Mouse (Mus musculus) neural tube, embryonic 13.5 days (tissue): ENCODE measurements around the gene Rab7. TPM values are rescaled to one million over a fixed set of nuclear protein-coding genes. Genes with fewer than 3 reads are reported as not detected.
"Not testable (repeated sequence)": the region's sequence is repeated elsewhere in the genome, so short reads cannot be mapped to it uniquely, and the experiment has no call there.

Experiments used
- ATAC-seq: fragments of 200-750 bp; cut with Nextera tagmentation; 2 replicates; pipeline ENCODE4 v1.8.0; 2017; ENCODE audit warnings: low read depth, mild to moderate bottlenecking, moderate TSS enrichment, moderate library complexity
- H3K27ac ChIP-seq: fragments of 300-500 bp; sonication (generic); replicated peaks from 2 replicates; pipeline ENCODE4 v1.5.1; 2015; ENCODE audit warnings: moderate library complexity, mild to moderate bottlenecking, inconsistent platforms
- H3K27me3 ChIP-seq: fragments of 300-500 bp; sonication (generic); 2 replicates; pipeline ENCODE4 v1.6.1; 2015; ENCODE audit warnings: mild to moderate bottlenecking, inconsistent platforms
- H3K36me3 ChIP-seq: fragments of 300-500 bp; sonication (generic); 2 replicates; pipeline ENCODE4 v1.6.1; 2015; ENCODE audit warnings: mild to moderate bottlenecking, inconsistent platforms
- H3K4me1 ChIP-seq: fragments of 300-500 bp; sonication (generic); replicated peaks from 2 replicates; pipeline ENCODE4 v1.6.1; 2015; ENCODE audit warnings: inconsistent platforms
- H3K4me2 ChIP-seq: fragments of 300-500 bp; sonication (generic); 2 replicates; pipeline ENCODE4 v1.6.1; 2015; ENCODE audit warnings: inconsistent platforms, mild to moderate bottlenecking, moderate library complexity
- H3K4me3 ChIP-seq: fragments of 300-500 bp; sonication (generic); 2 replicates; pipeline ENCODE4 v1.5.1; 2015; ENCODE audit warnings: mild to moderate bottlenecking, inconsistent platforms
- H3K9ac ChIP-seq: fragments of 300-500 bp; sonication (generic); 2 replicates; pipeline ENCODE4 v1.6.1; 2015; ENCODE audit warnings: moderate library complexity, mild to moderate bottlenecking, inconsistent platforms
- H3K9me3 ChIP-seq: fragments of 300-500 bp; sonication (generic); 2 replicates; pipeline ENCODE4 v1.6.1; 2016; ENCODE audit warnings: inconsistent platforms
- WGBS: fragments of 180-500 bp; shearing (Covaris S2); methylation state at CpG from one replicate; pipeline ENCODE4 v1.1.7; 2015; 5-methylcytosine and 5-hydroxymethylcytosine counted together
- polyA plus RNA-seq: library from polyadenylated mRNA; unstranded; fragments of >200 nt; fragmentation: Nextera tagmentation; extraction: Ambion mirVana; gene quantifications from 2 replicates; pipeline ENCODE4 v1.2.1, GENCODE M21; 2015

Gene Rab7
- polyA plus RNA-seq, 1 experiment from 2014 or later = 327 TPM

GRCm38 (mm10) chr6:87993790-87994571, 51.1 kb downstream of the Rab7 start:
- ATAC-seq = peak; percentile 89
- H3K27ac ChIP-seq = peak overlapping the region; percentile 79

GRCm38 (mm10) chr6:87992733-87993132, 52.3 kb downstream of the Rab7 start:
- H3K4me3 ChIP-seq = no peak overlapping the region
- ATAC-seq = no peak
- H3K4me2 ChIP-seq = no peak overlapping the region
- no peaks in the 10 kb centered on the region for H3K9me3 ChIP-seq
- H3K36me3 ChIP-seq = 0 out of 2 replicates have a peak, but pooled peaks cover 11% of the 10 kb centered on the region
- peaks cover 39% of the 10 kb centered on the region for H3K4me1 ChIP-seq
- no peak overlapping the region for H3K9ac ChIP-seq
- WGBS = 4% methylated on average over 6 of the region's 6 CpGs
- no peak overlapping the region for H3K27ac ChIP-seq
- no peaks in the 10 kb centered on the region for H3K27me3 ChIP-seq

More at GRCm38 (mm10) chr6:87993790-87994571, 51.1 kb downstream of the Rab7 start:
- Histone ChIP-seq H3K9me3 (no peaks in the 10 kb centered on the region), H3K36me3 (peaks cover 17% of the 10 kb centered on the region; the same call in 1 of the 2 replicates), H3K27me3 (no peaks in the 10 kb centered on the region), H3K9ac (peak overlapping the region; percentile 65), H3K4me1 (peaks cover 39% of the 10 kb centered on the region), H3K4me2 (peak overlapping the region; percentile 59), H3K4me3 (peak overlapping the region; percentile 33)
- 6% methylated on average over 18 of the region's 18 CpGs for WGBS

- no peaks in the 10 kb centered on the region for H3K27me3 ChIP-seq
These were observed 53.2 kb downstream of the Rab7 start for GRCm38 (mm10) chr6:87991886-87992285.

GRCm38 (mm10) chr6:87991216-87991615, 53.9 kb downstream of the Rab7 start:
- no peaks in the 10 kb centered on the region for H3K27me3 ChIP-seq
- no peak overlapping the region for H3K9ac ChIP-seq
- H3K9me3 ChIP-seq = no peaks in the 10 kb centered on the region
- ATAC-seq = no peak
- no peak overlapping the region for H3K4me3 ChIP-seq
- H3K36me3 ChIP-seq = peaks cover 21% of the 10 kb centered on the region
- no peak overlapping the region for H3K4me2 ChIP-seq
- WGBS = 66% methylated on average over 4 of the region's 4 CpGs
- peaks cover 39% of the 10 kb centered on the region for H3K4me1 ChIP-seq
- H3K27ac ChIP-seq = no peak overlapping the region

More at GRCm38 (mm10) chr6:87991886-87992285, 53.2 kb downstream of the Rab7 start:
- Histone ChIP-seq H3K9ac (no peak overlapping the region), H3K27ac (no peak overlapping the region; the same call in 1 of the 2 replicates), H3K9me3 (no peaks in the 10 kb centered on the region), H3K36me3 (peaks cover 18% of the 10 kb centered on the region; the same call in 1 of the 2 replicates), H3K4me3 (no peak overlapping the region), H3K4me1 (peaks cover 39% of the 10 kb centered on the region), H3K4me2 (no peak overlapping the region)
- no peak for ATAC-seq
- 43% methylated on average over 1 of the region's 1 CpGs for WGBS

GRCm38 (mm10) chr6:87982506-87982905, 62.6 kb downstream of the Rab7 start:
- 73% methylated on average over 9 of the region's 9 CpGs for WGBS
- Histone ChIP-seq H3K9ac (peak overlapping the region; percentile 96), H3K27ac (no peak overlapping the region; the same call in 1 of the 2 replicates), H3K9me3 (no peaks in the 10 kb centered on the region), H3K27me3 (no peaks in the 10 kb centered on the region), H3K4me3 (peak overlapping the region; percentile 99), H3K4me2 (peak overlapping the region; percentile 81), H3K36me3 (peaks cover 36% of the 10 kb centered on the region), H3K4me1 (peaks cover 24% of the 10 kb centered on the region)
- no peak for ATAC-seq

GRCm38 (mm10) chr6:87981547-87982256, 63.4 kb downstream of the Rab7 start, which contains the start of gene H1fx:
TSS of gene H1fx (minus strand) at chr6:87981637.
- under 1% methylated on average over 52 of the region's 55 CpGs for WGBS
- Histone ChIP-seq H3K27me3 (no peaks in the 10 kb centered on the region), H3K4me1 (peaks cover 24% of the 10 kb centered on the region), H3K4me2 (peak within 1 kb of the TSS; percentile 81), H3K9me3 (no peaks in the 10 kb centered on the region), H3K27ac (peak within 1 kb of the TSS; percentile 95), H3K4me3 (peak within 1 kb of the TSS; percentile 99), H3K9ac (peak within 1 kb of the TSS; percentile 96), H3K36me3 (peaks cover 28% of the 10 kb centered on the region)
- ATAC-seq = peak; percentile 86

- Histone ChIP-seq H3K27me3 (no peaks in the 10 kb centered on the region), H3K27ac (peak overlapping the region; percentile 95), H3K9ac (peak overlapping the region; percentile 96), H3K36me3 (peaks cover 22% of the 10 kb centered on the region), H3K4me1 (peaks cover 24% of the 10 kb centered on the region), H3K4me2 (peak overlapping the region; percentile 81), H3K4me3 (peak overlapping the region; percentile 99), H3K9me3 (no peaks in the 10 kb centered on the region)
- WGBS = under 1% methylated on average over 40 of the region's 56 CpGs
- ATAC-seq = peak; percentile 64
These were observed 64.0 kb downstream of the Rab7 start for GRCm38 (mm10) chr6:87981030-87981485.

- WGBS = under 1% methylated on average over 59 of the region's 66 CpGs
These were observed 64.6 kb downstream of the Rab7 start for GRCm38 (mm10) chr6:87980374-87981029.

GRCm38 (mm10) chr6:87979728-87980127, 65.3 kb downstream of the Rab7 start:
- peak overlapping the region; percentile 96 for H3K9ac ChIP-seq
- 76% methylated on average over 3 of the region's 3 CpGs for WGBS
- ATAC-seq = 0 out of 2 replicates have a peak, but pooled peaks have one; percentile 1
- peaks cover 24% of the 10 kb centered on the region for H3K4me1 ChIP-seq
- H3K27me3 ChIP-seq = no peaks in the 10 kb centered on the region
- peak overlapping the region; percentile 99 for H3K4me3 ChIP-seq
- H3K9me3 ChIP-seq = no peaks in the 10 kb centered on the region
- peaks cover 14% of the 10 kb centered on the region for H3K36me3 ChIP-seq
- peak overlapping the region; percentile 95 for H3K27ac ChIP-seq
- H3K4me2 ChIP-seq = peak overlapping the region; percentile 81

More at GRCm38 (mm10) chr6:87980374-87981029, 64.6 kb downstream of the Rab7 start:
- Histone ChIP-seq H3K4me1 (peaks cover 24% of the 10 kb centered on the region), H3K27ac (peak overlapping the region; percentile 95), H3K9me3 (no peaks in the 10 kb centered on the region), H3K4me2 (peak overlapping the region; percentile 81), H3K27me3 (no peaks in the 10 kb centered on the region), H3K36me3 (peaks cover 21% of the 10 kb centered on the region), H3K9ac (peak overlapping the region; percentile 96), H3K4me3 (peak overlapping the region; percentile 99)
- peak; percentile 90 for ATAC-seq

- no peak overlapping the region for H3K27ac ChIP-seq
- WGBS = 27% methylated on average over 2 of the region's 2 CpGs
- no peaks in the 10 kb centered on the region for H3K9me3 ChIP-seq
- no peak for ATAC-seq
- no peaks in the 10 kb centered on the region for H3K36me3 ChIP-seq
- H3K27me3 ChIP-seq = no peaks in the 10 kb centered on the region
- H3K4me2 ChIP-seq = no peak overlapping the region
- H3K9ac ChIP-seq = no peak overlapping the region
- H3K4me1 ChIP-seq = no peaks in the 10 kb centered on the region
- no peak overlapping the region for H3K4me3 ChIP-seq
These were observed 75.0 kb downstream of the Rab7 start for GRCm38 (mm10) chr6:87970041-87970440.

GRCm38 (mm10) chr6:87962457-87962856, 82.6 kb downstream of the Rab7 start:
- not testable (repeated sequence) for H3K4me1 ChIP-seq, H3K9me3 ChIP-seq, H3K27ac ChIP-seq, H3K27me3 ChIP-seq, H3K36me3 ChIP-seq, ATAC-seq, H3K4me3 ChIP-seq, H3K9ac ChIP-seq, H3K4me2 ChIP-seq
- 57% methylated on average over 4 of the region's 4 CpGs for WGBS
